Mouse (Mus musculus) liver, postnatal 0 days (tissue): ENCODE measurements at regions not wholly inside any gene's neighbourhood (a gene's known extent, or its start where the extent isn't known, plus 50 kb on each side); places are given as distances from the start of the nearest gene placed in this dataset.
A peak's percentile ranks its signal among the peaks of the same experiment; 100 is the strongest.
"Not testable (repeated sequence)": the region's sequence is repeated elsewhere in the genome, so short reads cannot be mapped to it uniquely, and the experiment has no call there.

Experiments
- ATAC-seq: fragments of 200-750 bp; cut with Nextera tagmentation; 2 replicates; pipeline ENCODE4 v1.8.0; 2017; ENCODE audit warnings: mild to moderate bottlenecking, moderate library complexity
- DNase-seq: peaks from one replicate; pipeline ENCODE4 v3.0.0-alpha.2; 2016
- H3K27ac ChIP-seq: fragments of 300-500 bp; sonication (generic); 2 replicates; pipeline ENCODE4 v1.5.1; 2014; ENCODE audit warnings: antibody characterized with exemption, moderate library complexity, mild to moderate bottlenecking, low read depth
- H3K27me3 ChIP-seq: fragments of 300-500 bp; sonication (generic); 2 replicates; pipeline ENCODE4 v1.6.1; 2014; ENCODE audit warnings: low read length, control low read depth, mixed read lengths; ENCODE audit not compliant: insufficient read depth
- H3K36me3 ChIP-seq: fragments of 300-500 bp; sonication (generic); replicated peaks from 2 replicates; pipeline ENCODE4 v1.6.1; 2014; ENCODE audit warnings: mild to moderate bottlenecking, control low read depth, low read length, moderate library complexity, mixed read lengths; ENCODE audit not compliant: insufficient read depth
- H3K4me1 ChIP-seq: fragments of 300-500 bp; sonication (generic); 2 replicates; pipeline ENCODE4 v1.6.1; 2014; ENCODE audit warnings: antibody characterized with exemption, mild to moderate bottlenecking, control low read depth; ENCODE audit not compliant: insufficient read depth
- H3K4me2 ChIP-seq: fragments of 300-500 bp; sonication (generic); 2 replicates; pipeline ENCODE4 v1.6.1; 2014; ENCODE audit warnings: low read depth, mild to moderate bottlenecking, low read length, moderate library complexity, mixed read lengths
- H3K4me3 ChIP-seq: fragments of 300-500 bp; sonication (generic); 2 replicates; pipeline ENCODE4 v1.5.1; 2014; ENCODE audit warnings: low read depth, low read length
- H3K9ac ChIP-seq: fragments of 300-500 bp; sonication (generic); replicated peaks from 2 replicates; pipeline ENCODE4 v1.6.1; 2014; ENCODE audit warnings: mild to moderate bottlenecking, moderate library complexity
- H3K9me3 ChIP-seq: fragments of 300-500 bp; sonication (generic); 2 replicates; pipeline ENCODE4 v1.6.1; 2016; ENCODE audit warnings: mild to moderate bottlenecking, control low read depth, low read length, mixed read lengths
- CTCF ChIP-seq: sonication (generic); IDR thresholded peaks from 2 replicates; pipeline ENCODE4 v1.5.1; 2016; ENCODE audit warnings: antibody characterized with exemption, low read depth
- EP300 ChIP-seq: IDR thresholded peaks from 2 replicates; pipeline ENCODE4 v1.6.1; 2016; ENCODE audit warnings: antibody characterized with exemption, low read depth, mild to moderate bottlenecking
- WGBS: fragments of 180-500 bp; shearing (Covaris S2); extraction: QIAGEN DNeasy Blood & Tissue Kit; methylation state at CpG from one replicate; pipeline ENCODE4 v1.1.7; 2014; ENCODE audit not compliant: insufficient replicate concordance; 5-methylcytosine and 5-hydroxymethylcytosine counted together

DNA sequence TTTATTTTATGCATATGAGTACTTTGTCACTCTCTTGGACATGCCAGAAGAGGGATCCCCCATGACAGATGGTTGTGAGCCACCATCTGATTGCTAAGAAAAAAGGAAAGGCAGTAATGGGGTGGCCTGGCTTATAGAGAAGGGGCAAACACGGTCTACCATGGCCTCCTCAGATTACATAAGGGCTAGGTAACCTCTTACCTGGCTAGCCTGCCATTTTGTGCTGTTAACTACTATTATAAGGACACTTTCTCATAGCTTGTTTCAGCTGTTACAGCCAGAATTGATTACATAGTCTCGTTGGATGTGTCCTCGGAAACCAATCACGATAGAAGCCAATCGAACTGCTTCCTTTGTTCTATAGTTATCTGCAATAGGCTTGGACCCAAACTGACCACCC lies 60.9 kb upstream of the Gm14496 start:
- H3K27ac ChIP-seq = no peak overlapping the region
- H3K9me3 ChIP-seq = no peaks in the 10 kb centered on the region
- no peak overlapping the region for H3K9ac ChIP-seq
- no peak overlapping the region for H3K4me2 ChIP-seq
- H3K36me3 ChIP-seq = no peaks in the 10 kb centered on the region
- WGBS = 77% methylated on average over 5 of the region's 5 CpGs
- DNase-seq (no peak), ATAC-seq (no peak; the same call in 1 of the 2 replicates)
- TF ChIP-seq EP300 (no peak), CTCF (no peak)
- no peaks in the 10 kb centered on the region for H3K27me3 ChIP-seq
- no peak overlapping the region for H3K4me3 ChIP-seq
- H3K4me1 ChIP-seq = no peaks in the 10 kb centered on the region

DNA sequence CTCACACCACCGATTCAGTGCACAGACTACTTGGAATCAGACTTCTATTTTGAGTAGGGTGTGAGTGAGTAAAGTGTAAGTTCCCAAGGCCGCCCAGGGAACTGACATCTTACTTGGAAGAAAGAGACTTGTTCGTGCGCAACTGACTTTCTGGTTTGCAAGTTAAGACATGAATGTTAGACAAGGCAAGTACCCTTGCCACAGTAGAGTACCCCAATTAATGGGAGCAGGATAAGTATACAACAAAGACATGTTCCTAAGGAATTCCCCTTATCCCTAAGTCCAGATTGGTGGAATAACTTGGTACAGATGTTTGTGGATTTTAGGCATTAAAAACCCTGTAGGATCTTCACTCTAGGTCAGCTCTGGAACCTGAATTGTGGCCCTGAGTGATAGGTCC lies 60.4 kb upstream of the Gm14496 start:
- DNase-seq, H3K9me3 ChIP-seq, H3K4me3 ChIP-seq, H3K27me3 ChIP-seq, H3K4me1 ChIP-seq, H3K36me3 ChIP-seq, H3K4me2 ChIP-seq, ATAC-seq, H3K27ac ChIP-seq, H3K9ac ChIP-seq: not testable (repeated sequence)
- WGBS = 76% methylated on average over 4 of the region's 4 CpGs

DNA sequence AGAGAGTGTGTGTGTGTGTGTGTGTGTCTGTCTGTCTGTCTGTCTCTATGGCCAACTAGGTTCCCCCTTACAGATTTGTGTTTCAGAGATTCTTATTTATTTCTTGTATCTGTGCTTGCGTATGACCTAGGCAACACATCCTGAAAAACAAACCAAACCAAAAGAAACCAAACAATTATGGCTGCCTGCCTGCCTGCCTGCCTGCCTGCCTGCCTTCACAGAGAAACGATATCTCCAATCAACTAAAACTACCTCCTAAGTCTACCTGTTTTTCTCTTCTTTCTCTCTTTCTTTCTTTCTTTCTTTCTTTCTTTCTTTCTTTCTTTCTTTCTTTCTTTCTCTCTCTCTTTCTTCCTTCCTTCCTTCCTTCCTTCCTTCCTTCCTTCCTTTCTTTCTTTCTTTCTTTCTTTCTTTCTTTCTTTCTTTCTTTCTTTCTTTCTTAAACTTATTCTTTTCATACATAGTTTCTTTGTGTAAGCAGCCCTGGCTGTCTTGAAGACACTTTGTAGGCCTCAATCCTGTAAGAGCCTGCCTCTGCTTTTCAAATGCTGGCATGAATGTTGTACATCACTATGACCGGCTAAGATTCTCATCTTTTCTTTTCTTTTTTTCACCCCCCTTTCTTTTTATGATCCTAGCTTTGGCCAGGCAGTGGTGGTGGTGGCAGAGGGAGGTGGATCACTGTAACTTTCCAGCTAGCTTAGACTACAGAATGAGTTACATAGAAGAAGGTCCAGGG lies 59.7 kb upstream of the Gm14496 start:
- WGBS = 68% methylated on average over 3 of the region's 3 CpGs
- peak; percentile 73 for DNase-seq
- H3K4me2 ChIP-seq, ATAC-seq, H3K4me3 ChIP-seq, H3K27me3 ChIP-seq, H3K36me3 ChIP-seq, H3K9ac ChIP-seq, H3K4me1 ChIP-seq, H3K27ac ChIP-seq, H3K9me3 ChIP-seq: not testable (repeated sequence)

DNA sequence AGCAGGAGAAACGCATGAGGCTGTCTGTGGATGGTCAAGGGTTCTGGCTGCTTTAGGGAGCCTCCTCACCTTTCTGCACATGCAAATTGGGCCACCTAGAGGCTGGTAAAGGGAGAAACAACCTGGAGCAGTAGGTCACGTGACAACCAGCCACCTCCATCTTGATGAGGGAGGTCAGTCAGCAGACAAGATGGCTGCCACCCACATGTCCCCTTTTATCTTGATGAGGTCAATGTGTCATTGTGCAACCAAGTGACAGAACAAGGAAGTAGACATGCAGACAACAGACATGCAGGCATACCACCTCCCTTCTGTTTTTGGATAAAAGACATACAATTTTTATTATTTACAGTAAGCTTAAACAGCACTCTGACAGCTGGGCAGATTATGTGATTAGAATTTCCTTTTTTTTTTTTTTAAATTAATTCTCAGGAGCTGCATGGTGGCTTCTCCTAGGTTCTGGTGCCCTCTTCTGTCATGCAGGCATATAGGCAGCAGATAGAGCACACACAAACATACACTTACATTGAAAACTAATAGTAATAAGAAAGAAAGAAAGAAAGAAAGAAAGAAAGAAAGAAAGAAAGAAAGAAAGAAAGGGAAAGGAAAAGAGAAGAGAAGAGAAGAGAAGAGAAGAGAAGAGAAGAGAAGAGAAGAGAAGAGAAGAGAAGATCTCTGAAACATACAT lies 58.9 kb upstream of the Gm14496 start:
- 76% methylated on average over 2 of the region's 2 CpGs for WGBS
- Histone ChIP-seq H3K9me3 (no peaks in the 10 kb centered on the region), H3K27me3 (no peaks in the 10 kb centered on the region), H3K4me1 (no peaks in the 10 kb centered on the region), H3K4me3 (no peak overlapping the region), H3K27ac (no peak overlapping the region), H3K9ac (no peak overlapping the region), H3K4me2 (no peak overlapping the region), H3K36me3 (no peaks in the 10 kb centered on the region)
- TF ChIP-seq EP300 (no peak), CTCF (no peak)
- DNase-seq (no peak), ATAC-seq (peak; percentile 48; the same call in 1 of the 2 replicates)
